Mouse (Mus musculus): Measurements from ENCODE around the gene Col28a1. TPM values are rescaled to one million over a fixed set of nuclear protein-coding genes. Genes with fewer than 3 reads are reported as not detected.

Col28a1 gene
- polyA plus RNA-seq, 1 experiment, result not detected

DNA sequence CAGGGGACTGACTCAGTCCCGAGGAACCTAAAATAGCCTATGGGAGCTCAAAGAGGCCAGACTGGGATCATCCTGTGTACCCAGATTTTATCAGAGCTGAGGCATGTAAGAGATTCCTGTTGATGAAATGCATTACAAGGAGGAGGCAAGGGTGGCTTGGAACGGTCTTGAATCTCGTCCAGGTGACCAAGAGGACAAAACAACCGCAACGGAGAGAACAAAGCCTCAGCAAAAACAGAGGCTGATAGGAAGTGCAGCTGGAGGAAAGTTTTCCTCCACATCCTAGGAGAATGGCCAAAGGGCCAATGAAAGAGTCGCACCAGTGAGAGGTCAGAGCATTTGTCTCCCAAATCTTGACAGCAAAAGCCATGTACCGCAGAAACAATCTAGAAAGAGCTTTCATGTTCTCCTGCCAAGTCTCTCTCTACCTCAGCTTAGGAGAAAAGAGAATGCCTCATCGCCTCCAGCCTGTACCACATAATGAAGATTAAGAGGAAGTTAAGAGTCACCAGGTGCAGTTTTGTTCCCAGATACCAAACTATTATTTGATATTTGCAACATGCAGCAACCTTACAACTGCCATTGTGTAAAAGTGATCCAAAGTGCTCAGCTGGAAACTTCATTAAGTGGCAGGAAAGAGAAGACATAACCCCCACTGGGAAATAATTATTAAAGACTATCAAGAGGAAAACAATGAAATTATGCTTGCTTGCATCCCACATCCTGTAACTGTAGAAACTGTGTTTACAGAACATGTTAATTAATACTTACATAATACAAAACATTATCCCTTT, 98.1 kb downstream of the Col28a1 start:
- Histone ChIP-seq H3K27me3 (ENCODE audit: control insufficient read depth) (no peaks in the 10 kb centered on the region), H3K36me3 (ENCODE audit: control insufficient read depth) (no peaks in the 10 kb centered on the region), H3K4me1 (ENCODE audit: control insufficient read depth) (no peaks in the 10 kb centered on the region), H3K9me3 (ENCODE audit: control insufficient read depth, low read length) (no peaks in the 10 kb centered on the region), H3K4me3 (replicated peaks) (no peak overlapping the region)
- TF ChIP-seq TAL1 (IDR thresholded peaks at IDR 0.05; ENCODE audit: low read length), result no peak
- no peak for TF ChIP-seq GATA1 (IDR thresholded peaks at IDR 0.05; ENCODE audit: low read length)

DNA sequence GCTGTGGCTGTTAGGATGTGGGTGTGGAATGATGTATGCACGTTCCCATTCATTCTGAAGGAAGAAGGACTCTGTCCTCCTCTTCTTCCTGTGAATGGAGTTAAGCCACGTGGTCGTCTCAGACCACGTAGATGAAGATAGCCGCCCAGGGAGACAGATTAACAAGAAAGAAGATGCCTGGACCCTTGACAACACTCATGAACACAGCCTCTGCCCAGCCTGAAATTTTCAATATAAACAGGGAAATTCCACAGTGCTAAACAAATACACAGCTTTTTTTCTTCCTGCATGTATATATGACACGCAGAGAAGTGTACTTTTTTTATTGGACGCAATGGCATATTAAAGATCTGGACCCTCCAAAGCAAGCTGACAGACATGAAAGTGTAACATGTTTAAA, 98.9 kb downstream of the Col28a1 start:
- H3K4me3 ChIP-seq (replicated peaks), result no peak overlapping the region
- TF ChIP-seq GATA1 (IDR thresholded peaks at IDR 0.05; ENCODE audit: low read length) (no peak), TAL1 (IDR thresholded peaks at IDR 0.05; ENCODE audit: low read length) (no peak)
- no peaks in the 10 kb centered on the region for H3K9me3 ChIP-seq (ENCODE audit: control insufficient read depth, low read length)
- no peaks in the 10 kb centered on the region for H3K36me3 ChIP-seq (ENCODE audit: control insufficient read depth)
- no peaks in the 10 kb centered on the region for H3K27me3 ChIP-seq (ENCODE audit: control insufficient read depth)
- H3K4me1 ChIP-seq (ENCODE audit: control insufficient read depth), result no peaks in the 10 kb centered on the region

DNA sequence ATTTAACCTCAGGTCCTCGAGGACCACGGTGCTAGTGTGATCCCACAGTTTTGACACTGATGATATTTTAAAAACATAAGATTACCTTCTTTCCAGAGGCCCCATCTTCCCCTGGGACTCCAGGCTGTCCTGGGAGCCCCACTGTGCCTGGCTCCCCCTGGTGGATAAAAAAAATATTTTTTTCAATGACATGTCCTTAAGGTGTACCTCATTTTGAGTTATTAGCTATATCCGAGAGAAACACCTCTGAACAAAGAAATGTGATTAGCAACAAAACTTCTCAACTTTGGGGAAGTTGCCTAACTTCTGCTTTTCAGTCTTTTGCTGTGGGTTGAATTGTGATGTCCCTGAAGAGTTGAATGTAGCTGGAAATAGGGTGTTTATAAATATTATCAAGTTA, 105.6 kb downstream of the Col28a1 start:
- no peak overlapping the region for H3K4me3 ChIP-seq (replicated peaks)
- TF ChIP-seq GATA1 (IDR thresholded peaks at IDR 0.05; ENCODE audit: low read length), result no peak
- H3K9me3 ChIP-seq (ENCODE audit: control insufficient read depth, low read length), result no peaks in the 10 kb centered on the region
- no peaks in the 10 kb centered on the region for H3K27me3 ChIP-seq (ENCODE audit: control insufficient read depth)
- no peaks in the 10 kb centered on the region for H3K36me3 ChIP-seq (ENCODE audit: control insufficient read depth)
- H3K4me1 ChIP-seq (ENCODE audit: control insufficient read depth), result no peaks in the 10 kb centered on the region

DNA sequence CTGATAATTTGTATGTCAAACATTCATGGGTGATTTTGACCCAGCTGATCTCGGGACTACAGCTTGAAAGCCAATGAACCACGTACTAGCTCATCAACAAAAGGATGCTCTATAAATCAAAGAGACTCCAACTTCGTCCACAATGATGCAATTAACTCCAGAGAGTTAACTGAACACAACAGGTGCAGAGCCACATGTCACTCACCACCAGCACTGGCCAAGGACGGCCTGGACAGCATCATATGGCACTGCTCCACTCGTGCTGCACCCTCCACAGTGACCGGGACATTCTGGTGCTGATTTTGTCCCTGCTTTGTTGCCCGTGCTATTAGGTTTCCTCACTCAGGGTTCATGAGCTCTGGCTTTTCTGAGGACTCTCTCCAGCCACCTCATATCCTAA, 107.6 kb downstream of the Col28a1 start:
- no peaks in the 10 kb centered on the region for H3K36me3 ChIP-seq (ENCODE audit: control insufficient read depth)
- no peaks in the 10 kb centered on the region for H3K4me1 ChIP-seq (ENCODE audit: control insufficient read depth)
- H3K27me3 ChIP-seq (ENCODE audit: control insufficient read depth), result no peaks in the 10 kb centered on the region
- H3K9me3 ChIP-seq (ENCODE audit: control insufficient read depth, low read length), result no peaks in the 10 kb centered on the region
- TF ChIP-seq TAL1 (IDR thresholded peaks at IDR 0.05; ENCODE audit: low read length) (no peak), GATA1 (IDR thresholded peaks at IDR 0.05; ENCODE audit: low read length) (no peak)
- H3K4me3 ChIP-seq (replicated peaks), result no peak overlapping the region

DNA sequence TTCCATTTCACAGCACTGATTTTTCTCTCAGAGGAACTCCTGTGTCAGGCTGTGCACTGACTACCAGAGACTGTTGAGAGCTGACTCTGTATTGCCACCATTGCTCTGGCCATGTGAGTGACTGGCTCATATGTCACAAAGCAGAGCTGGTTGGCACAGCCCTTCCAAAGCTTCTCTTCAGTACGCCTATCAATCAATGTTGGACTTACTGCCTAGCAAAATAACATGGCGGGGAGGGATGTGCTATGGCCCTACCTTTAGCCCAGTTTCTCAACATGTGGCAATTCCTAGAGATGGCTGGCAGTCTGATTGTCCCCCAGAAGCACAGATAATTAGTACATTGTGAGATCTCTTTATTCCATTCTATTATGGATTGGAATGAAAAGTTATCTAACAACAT, 109.2 kb downstream of the Col28a1 start:
- no peak for TF ChIP-seq TAL1 (IDR thresholded peaks at IDR 0.05; ENCODE audit: low read length)
- TF ChIP-seq GATA1 (IDR thresholded peaks at IDR 0.05; ENCODE audit: low read length), result no peak
- H3K4me3 ChIP-seq (replicated peaks), result no peak overlapping the region
- no peaks in the 10 kb centered on the region for H3K36me3 ChIP-seq (ENCODE audit: control insufficient read depth)

DNA sequence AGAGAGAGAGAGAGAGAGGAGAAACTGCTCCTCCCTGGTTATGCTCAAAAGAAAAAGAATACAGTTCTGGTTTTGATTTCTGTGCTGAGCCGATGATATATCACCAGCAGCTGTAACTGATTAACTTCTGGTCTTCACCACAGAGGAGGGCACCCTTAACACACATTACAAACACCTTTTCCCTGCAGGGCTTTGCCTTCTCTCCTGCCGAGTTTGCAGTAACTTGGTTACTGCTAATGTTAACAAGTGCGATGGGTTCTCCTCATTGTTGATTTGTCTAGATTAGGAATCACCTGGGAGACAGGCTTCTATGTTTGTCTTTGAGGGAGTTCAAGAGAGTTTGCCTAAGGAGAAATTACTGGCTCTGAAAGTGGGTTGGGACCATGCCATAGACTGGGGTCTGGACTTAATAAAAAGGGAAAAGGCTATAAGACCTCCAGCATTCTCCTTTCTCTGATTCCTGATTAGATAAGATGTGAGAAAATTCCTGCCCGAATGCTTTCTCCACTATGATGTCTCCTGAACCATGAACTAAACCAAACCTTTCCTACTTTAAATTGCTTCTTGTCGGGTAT, 114.8 kb downstream of the Col28a1 start:
- TF ChIP-seq TAL1 (IDR thresholded peaks at IDR 0.05; ENCODE audit: low read length), result no peak
- no peak for TF ChIP-seq GATA1 (IDR thresholded peaks at IDR 0.05; ENCODE audit: low read length)
- Histone ChIP-seq H3K4me1 (ENCODE audit: control insufficient read depth) (no peaks in the 10 kb centered on the region), H3K4me3 (replicated peaks) (no peak overlapping the region), H3K27me3 (ENCODE audit: control insufficient read depth) (no peaks in the 10 kb centered on the region), H3K9me3 (ENCODE audit: control insufficient read depth, low read length) (no peaks in the 10 kb centered on the region), H3K36me3 (ENCODE audit: control insufficient read depth) (no peaks in the 10 kb centered on the region)

More for the DNA sequence above, 109.2 kb downstream of the Col28a1 start:
- H3K4me1 ChIP-seq (ENCODE audit: control insufficient read depth), result no peaks in the 10 kb centered on the region
- no peaks in the 10 kb centered on the region for H3K9me3 ChIP-seq (ENCODE audit: control insufficient read depth, low read length)
- no peaks in the 10 kb centered on the region for H3K27me3 ChIP-seq (ENCODE audit: control insufficient read depth)

DNA sequence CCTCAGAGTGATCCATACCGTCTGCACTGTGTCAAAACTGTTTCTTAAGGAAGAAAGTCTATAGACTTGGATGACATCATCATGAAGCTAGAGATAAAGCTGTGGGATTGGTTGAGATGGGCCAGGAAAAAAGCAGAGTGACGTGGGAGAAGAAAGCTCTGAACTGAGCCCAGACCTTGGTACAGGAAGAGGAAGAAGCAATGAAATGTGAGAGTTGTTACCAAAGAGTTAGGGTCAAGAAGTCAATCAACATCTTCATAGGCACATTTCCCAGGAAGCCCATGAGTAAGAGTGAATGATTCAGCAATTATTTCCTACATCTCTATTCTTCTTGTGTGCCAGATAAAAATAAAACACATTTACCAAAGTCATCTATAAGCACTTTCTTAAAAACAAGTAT, 117.5 kb downstream of the Col28a1 start:
- H3K4me1 ChIP-seq (ENCODE audit: control insufficient read depth), result no peaks in the 10 kb centered on the region
- H3K27me3 ChIP-seq (ENCODE audit: control insufficient read depth), result no peaks in the 10 kb centered on the region
- no peaks in the 10 kb centered on the region for H3K9me3 ChIP-seq (ENCODE audit: control insufficient read depth, low read length)
- H3K36me3 ChIP-seq (ENCODE audit: control insufficient read depth), result no peaks in the 10 kb centered on the region
- TF ChIP-seq TAL1 (IDR thresholded peaks at IDR 0.05; ENCODE audit: low read length), result no peak
- TF ChIP-seq GATA1 (IDR thresholded peaks at IDR 0.05; ENCODE audit: low read length), result no peak
- no peak overlapping the region for H3K4me3 ChIP-seq (replicated peaks)

DNA sequence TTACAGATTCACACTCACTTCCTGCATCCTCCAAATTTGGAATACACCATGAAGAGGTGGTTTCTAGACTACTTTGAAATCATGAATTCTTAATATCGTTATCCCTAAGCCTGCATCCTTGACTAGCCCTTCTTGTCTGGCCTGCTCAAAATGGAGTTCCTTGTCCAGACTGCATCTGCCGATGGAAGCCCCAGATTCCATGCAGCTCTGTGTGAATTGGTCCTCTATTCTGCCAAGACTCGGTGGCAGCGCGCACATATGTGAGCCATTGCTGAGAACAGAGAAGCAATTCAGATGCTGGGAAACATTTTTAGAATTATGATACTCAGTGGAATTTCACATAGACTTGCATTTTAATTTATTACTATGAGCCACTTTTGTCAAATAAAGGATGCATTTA, 123.4 kb downstream of the Col28a1 start:
- no peaks in the 10 kb centered on the region for H3K36me3 ChIP-seq (ENCODE audit: control insufficient read depth)
- H3K27me3 ChIP-seq (ENCODE audit: control insufficient read depth), result no peaks in the 10 kb centered on the region
- no peaks in the 10 kb centered on the region for H3K9me3 ChIP-seq (ENCODE audit: control insufficient read depth, low read length)
- H3K4me1 ChIP-seq (ENCODE audit: control insufficient read depth), result no peaks in the 10 kb centered on the region
- no peak overlapping the region for H3K4me3 ChIP-seq (replicated peaks)
- TF ChIP-seq GATA1 (IDR thresholded peaks at IDR 0.05; ENCODE audit: low read length) (no peak), TAL1 (IDR thresholded peaks at IDR 0.05; ENCODE audit: low read length) (no peak)

DNA sequence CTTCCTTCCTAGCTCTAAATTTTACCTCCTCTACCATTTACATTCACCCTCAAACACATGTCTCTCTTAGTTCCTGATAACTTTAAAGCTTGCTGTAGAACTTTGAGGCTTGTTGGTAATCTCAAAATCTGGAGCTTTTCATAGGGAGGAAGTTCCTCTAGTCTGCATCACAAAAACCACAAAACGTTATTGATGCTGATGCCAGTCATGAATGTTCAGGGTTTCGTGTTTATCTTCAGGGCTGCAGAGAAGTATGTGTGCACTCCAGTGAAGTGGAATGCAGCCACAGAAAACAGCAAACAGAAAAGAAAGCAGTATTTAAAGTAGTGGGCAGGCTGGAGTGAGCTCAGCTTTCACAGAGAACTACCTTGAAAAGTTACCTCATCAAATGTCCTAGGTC, 124.0 kb downstream of the Col28a1 start:
- H3K9me3 ChIP-seq (ENCODE audit: control insufficient read depth, low read length), result no peaks in the 10 kb centered on the region
- H3K4me3 ChIP-seq (replicated peaks), result no peak overlapping the region
- no peaks in the 10 kb centered on the region for H3K36me3 ChIP-seq (ENCODE audit: control insufficient read depth)
- TF ChIP-seq TAL1 (IDR thresholded peaks at IDR 0.05; ENCODE audit: low read length), result no peak
- TF ChIP-seq GATA1 (IDR thresholded peaks at IDR 0.05; ENCODE audit: low read length), result no peak
- H3K4me1 ChIP-seq (ENCODE audit: control insufficient read depth), result no peaks in the 10 kb centered on the region
- H3K27me3 ChIP-seq (ENCODE audit: control insufficient read depth), result no peaks in the 10 kb centered on the region

Data from erythroblast, embryonic 14.5 days (primary cell).